Mouse (Mus musculus): ENCODE data around the gene 1700029P11Rik. TPM values are rescaled to one million over a fixed set of nuclear protein-coding genes. Genes with fewer than 3 reads are reported as not detected.

1700029P11Rik gene
- polyA plus RNA-seq (2012; rRNA removed) = 0.08 and 0.15 TPM in 2 replicates

DNA sequence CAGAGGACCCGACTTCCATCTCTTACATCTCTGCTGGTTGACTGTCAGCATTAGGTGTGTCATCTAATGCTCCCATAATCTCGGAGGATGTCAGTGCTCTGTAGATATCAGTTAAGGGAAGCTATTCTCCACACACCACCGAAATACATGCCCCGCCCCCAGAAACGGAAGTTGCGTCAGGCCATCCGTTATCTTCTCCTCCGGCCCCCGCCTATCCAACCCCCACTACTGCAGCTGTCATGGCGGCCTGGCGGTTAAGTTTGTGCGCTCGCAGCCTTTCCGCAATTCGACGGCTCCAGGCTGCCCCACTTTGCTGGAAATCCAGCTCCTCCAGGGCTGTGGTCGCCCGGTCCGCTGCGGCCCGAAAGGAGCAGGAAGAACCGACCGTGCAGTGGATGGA, at the start of gene 1700029P11Rik:
TSS of gene 1700029P11Rik (plus strand) at position 220 of the 400 bp plus-strand sequence.
- Histone ChIP-seq H3K4me3 (ENCODE audit: insufficient read depth, low read depth, low read length) (no peak within 1 kb of the TSS), H3K4me1 (ENCODE audit: control insufficient read depth, insufficient read depth, low read length) (no peaks in the 10 kb centered on the region), H3K36me3 (ENCODE audit: control insufficient read depth, insufficient read depth, low read length) (no peaks in the 10 kb centered on the region), H3K27me3 (replicated peaks; ENCODE audit: control insufficient read depth, insufficient read depth, low read length) (no peaks in the 10 kb centered on the region; the same call in 1 of the 2 replicates), H3K27ac (ENCODE audit: insufficient read depth, low read depth, low read length) (no peak within 1 kb of the TSS)
- TF ChIP-seq CTCF (conservative IDR thresholded peaks at IDR 0.05; ENCODE audit: insufficient read depth, insufficient read length, low read depth, low read length) (no peak), POLR2A (IDR thresholded peaks at IDR 0.05; ENCODE audit: low read depth, low read length) (no peak)
- WGBS = 94% methylated on average over 23 of the region's 23 CpGs
- DNase-seq = no peak

DNA sequence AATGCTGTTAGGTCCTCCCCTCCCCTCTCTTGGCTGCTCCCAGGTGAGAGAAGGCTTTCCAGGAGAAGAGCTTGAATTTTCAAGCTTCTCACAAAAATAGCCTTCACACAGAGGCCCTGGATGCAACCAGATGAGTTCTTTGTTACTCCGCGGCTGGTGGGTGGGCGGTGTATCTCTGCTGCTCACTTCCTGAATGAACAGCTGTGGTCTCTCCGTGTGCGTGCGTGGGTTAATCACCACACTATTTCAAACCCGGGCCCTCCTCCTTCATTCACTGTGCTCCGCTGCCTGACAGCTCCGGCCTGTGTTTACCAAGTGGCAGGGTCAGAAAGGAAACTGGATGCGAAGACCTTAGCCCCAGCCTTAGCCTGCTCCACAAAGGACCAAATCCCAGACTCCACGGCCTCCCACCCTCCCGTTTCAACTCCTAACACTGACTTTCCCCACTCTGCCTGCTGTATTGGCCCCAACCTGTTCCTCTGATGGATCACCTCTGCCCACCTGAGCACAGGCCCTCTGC, 47.3 kb upstream of the 1700029P11Rik start:
- DNase-seq = peak; percentile 32
- TF ChIP-seq CTCF (conservative IDR thresholded peaks at IDR 0.05; ENCODE audit: insufficient read depth, insufficient read length, low read depth, low read length) (no peak), POLR2A (IDR thresholded peaks at IDR 0.05; ENCODE audit: low read depth, low read length) (no peak)
- 41% methylated on average over 12 of the region's 12 CpGs for WGBS
- no peak overlapping the region for H3K4me3 ChIP-seq (ENCODE audit: insufficient read depth, low read depth, low read length)
- no peaks in the 10 kb centered on the region for H3K27me3 ChIP-seq (replicated peaks; ENCODE audit: control insufficient read depth, insufficient read depth, low read length)
- H3K27ac ChIP-seq (ENCODE audit: insufficient read depth, low read depth, low read length) = no peak overlapping the region
- no peaks in the 10 kb centered on the region for H3K36me3 ChIP-seq (ENCODE audit: control insufficient read depth, insufficient read depth, low read length)
- peaks cover 13% of the 10 kb centered on the region; the same call in 1 of the 2 replicates for H3K4me1 ChIP-seq (ENCODE audit: control insufficient read depth, insufficient read depth, low read length)

DNA sequence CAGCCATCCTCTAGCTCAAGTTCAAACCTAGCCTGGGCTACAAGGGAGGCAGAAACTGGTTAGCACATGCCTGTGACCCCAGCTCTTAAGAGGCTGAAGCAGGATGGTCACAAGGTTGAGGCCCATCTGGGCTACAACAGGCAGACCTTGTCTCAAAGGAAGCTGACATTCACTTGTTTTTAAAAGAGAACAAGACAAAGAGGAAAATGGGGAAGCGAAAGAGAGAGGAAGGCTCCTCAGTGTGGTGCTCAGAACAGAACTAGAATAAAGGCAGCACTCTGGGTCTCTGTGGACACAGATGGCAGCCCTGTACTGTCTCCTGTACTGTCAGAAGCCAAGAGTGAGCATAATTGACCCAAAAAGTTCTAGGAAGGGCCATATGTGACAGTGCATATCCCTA, 46.4 kb upstream of the 1700029P11Rik start:
- Histone ChIP-seq H3K4me3 (ENCODE audit: insufficient read depth, low read depth, low read length) (no peak overlapping the region), H3K27me3 (replicated peaks; ENCODE audit: control insufficient read depth, insufficient read depth, low read length) (no peaks in the 10 kb centered on the region), H3K4me1 (ENCODE audit: control insufficient read depth, insufficient read depth, low read length) (peaks cover 6% of the 10 kb centered on the region; the same call in 1 of the 2 replicates), H3K27ac (ENCODE audit: insufficient read depth, low read depth, low read length) (no peak overlapping the region), H3K36me3 (ENCODE audit: control insufficient read depth, insufficient read depth, low read length) (no peaks in the 10 kb centered on the region)
- DNase-seq = no peak
- 90% methylated on average over 1 of the region's 1 CpGs for WGBS
- TF ChIP-seq POLR2A (IDR thresholded peaks at IDR 0.05; ENCODE audit: low read depth, low read length) (no peak), CTCF (conservative IDR thresholded peaks at IDR 0.05; ENCODE audit: insufficient read depth, insufficient read length, low read depth, low read length) (no peak)

DNA sequence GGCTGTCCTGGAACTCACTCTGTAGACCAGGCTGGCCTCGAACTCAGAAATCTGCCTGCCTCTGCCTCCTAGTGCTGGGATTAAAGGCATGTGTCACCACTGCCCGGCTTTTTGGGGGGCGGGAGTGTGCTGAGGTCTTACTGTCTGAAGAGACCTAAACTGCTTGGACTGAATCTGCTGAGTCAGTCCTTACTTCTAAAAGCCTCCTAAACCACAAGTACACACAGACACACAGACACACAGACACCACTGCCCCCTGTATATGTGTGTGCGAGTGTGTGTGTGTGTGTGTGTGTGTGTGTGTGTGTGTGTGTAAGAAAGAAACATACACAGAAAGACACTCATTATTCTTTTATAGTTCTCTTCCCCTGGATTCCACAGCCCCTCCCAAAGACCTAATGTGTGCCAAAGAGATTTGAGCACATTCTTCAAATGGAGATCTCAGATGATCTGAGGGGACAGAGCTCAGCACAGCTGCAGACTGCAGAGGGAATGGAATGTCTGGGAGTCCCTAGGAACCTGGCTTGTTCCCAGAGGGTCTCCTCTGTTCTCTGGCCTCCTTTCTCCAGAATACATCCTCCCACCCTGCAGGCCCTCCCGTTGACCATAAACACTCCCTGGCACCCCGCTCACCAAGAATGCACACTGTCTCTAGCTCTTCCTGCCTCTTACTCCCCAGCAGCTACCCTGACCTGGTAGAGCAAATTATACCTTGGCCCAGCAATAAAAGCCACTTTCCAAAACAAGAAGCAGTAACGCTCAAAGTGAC, 44.3 kb upstream of the 1700029P11Rik start:
- Histone ChIP-seq H3K4me3 (ENCODE audit: insufficient read depth, low read depth, low read length) (peak overlapping the region; percentile 54; the same call in 1 of the 2 replicates), H3K4me1 (ENCODE audit: control insufficient read depth, insufficient read depth, low read length) (peaks cover 5% of the 10 kb centered on the region; the same call in 1 of the 2 replicates), H3K27me3 (replicated peaks; ENCODE audit: control insufficient read depth, insufficient read depth, low read length) (no peaks in the 10 kb centered on the region), H3K36me3 (ENCODE audit: control insufficient read depth, insufficient read depth, low read length) (no peaks in the 10 kb centered on the region), H3K27ac (ENCODE audit: insufficient read depth, low read depth, low read length) (no peak overlapping the region)
- WGBS = 53% methylated on average over 7 of the region's 7 CpGs
- no peak for DNase-seq
- TF ChIP-seq CTCF (conservative IDR thresholded peaks at IDR 0.05; ENCODE audit: insufficient read depth, insufficient read length, low read depth, low read length) = no peak
- no peak for TF ChIP-seq POLR2A (IDR thresholded peaks at IDR 0.05; ENCODE audit: low read depth, low read length)

DNA sequence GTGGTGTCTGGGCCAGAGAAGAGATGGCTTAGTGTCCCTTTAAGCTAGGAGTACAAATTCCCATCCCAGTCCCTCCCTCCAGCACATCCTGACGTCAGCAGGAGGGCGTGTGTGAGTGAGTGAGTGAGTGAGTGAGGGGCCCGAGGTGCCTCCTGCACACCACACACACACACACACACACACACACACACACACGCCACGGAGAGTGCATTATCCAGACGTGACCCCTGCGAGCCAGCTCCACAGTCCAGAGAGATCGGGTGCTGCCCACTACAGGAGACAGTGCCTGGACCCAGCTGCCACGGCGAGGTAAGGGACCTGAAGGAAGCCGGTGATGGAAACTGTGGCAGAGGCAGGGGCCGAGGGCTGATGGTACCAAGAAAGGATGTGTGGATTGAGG, 43.7 kb upstream of the 1700029P11Rik start, which contains the start of gene Csdc2:
TSS of gene Csdc2 (plus strand) at position 81 of the 400 bp plus-strand sequence.
- TF ChIP-seq POLR2A (IDR thresholded peaks at IDR 0.05; ENCODE audit: low read depth, low read length) (no peak), CTCF (conservative IDR thresholded peaks at IDR 0.05; ENCODE audit: insufficient read depth, insufficient read length, low read depth, low read length) (no peak; the same call in 1 of the 2 replicates)
- no peaks in the 10 kb centered on the region for H3K27me3 ChIP-seq (replicated peaks; ENCODE audit: control insufficient read depth, insufficient read depth, low read length)
- DNase-seq = peak; percentile 65
- no peak within 1 kb of the TSS for H3K27ac ChIP-seq (ENCODE audit: insufficient read depth, low read depth, low read length)
- peak within 1 kb of the TSS; percentile 54 for H3K4me3 ChIP-seq (ENCODE audit: insufficient read depth, low read depth, low read length)
- no peaks in the 10 kb centered on the region for H3K36me3 ChIP-seq (ENCODE audit: control insufficient read depth, insufficient read depth, low read length)
- peaks cover 5% of the 10 kb centered on the region; the same call in 1 of the 2 replicates for H3K4me1 ChIP-seq (ENCODE audit: control insufficient read depth, insufficient read depth, low read length)
- WGBS = 6% methylated on average over 12 of the region's 12 CpGs

DNA sequence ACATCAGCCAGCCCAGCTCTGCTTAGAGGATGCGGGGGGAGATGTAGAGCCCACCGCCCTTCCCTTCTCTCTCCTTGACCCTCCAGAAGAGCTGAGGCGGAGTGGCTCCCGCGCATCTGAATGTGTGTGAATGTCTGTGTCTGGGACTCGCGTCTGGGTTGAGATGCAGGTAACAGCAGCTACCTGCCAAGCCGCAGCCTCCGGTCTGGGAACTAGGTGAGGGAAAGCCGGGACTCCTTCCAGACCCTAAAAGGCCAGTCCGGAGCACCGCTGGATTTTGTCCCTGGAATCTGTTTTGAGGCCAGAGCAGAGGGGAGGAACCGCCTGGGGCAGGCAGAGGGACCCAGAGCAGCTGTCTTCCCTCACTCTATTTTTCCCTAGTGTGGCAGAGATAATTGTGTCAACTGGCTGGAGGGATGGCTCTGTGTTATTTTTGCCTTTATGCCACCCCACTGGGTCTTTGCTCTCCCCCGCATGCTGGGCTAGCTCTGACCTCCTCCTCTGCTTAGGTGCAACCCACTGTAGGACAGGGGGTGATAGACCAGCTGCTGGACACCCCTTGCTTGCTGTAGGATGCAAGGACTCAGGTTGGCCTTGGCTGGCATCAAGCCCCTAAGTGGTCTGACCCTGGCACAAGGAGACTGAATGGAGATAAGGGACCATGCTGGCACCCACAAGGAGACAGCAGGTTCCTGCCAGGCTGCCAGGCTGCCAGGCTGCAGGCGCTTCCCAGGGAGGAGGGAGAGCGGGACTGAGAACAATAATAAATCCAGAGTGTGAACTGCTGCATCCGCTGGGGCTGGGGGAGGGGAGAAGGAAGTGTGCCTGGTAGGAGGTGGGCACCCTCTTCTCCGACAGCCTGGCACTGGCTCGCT, 43.0 kb upstream of the 1700029P11Rik start:
- Histone ChIP-seq H3K36me3 (ENCODE audit: control insufficient read depth, insufficient read depth, low read length) (no peaks in the 10 kb centered on the region), H3K27ac (ENCODE audit: insufficient read depth, low read depth, low read length) (no peak overlapping the region), H3K27me3 (replicated peaks; ENCODE audit: control insufficient read depth, insufficient read depth, low read length) (no peaks in the 10 kb centered on the region), H3K4me1 (ENCODE audit: control insufficient read depth, insufficient read depth, low read length) (peaks cover 5% of the 10 kb centered on the region; the same call in 1 of the 2 replicates), H3K4me3 (ENCODE audit: insufficient read depth, low read depth, low read length) (peak overlapping the region; percentile 54)
- WGBS = 18% methylated on average over 19 of the region's 19 CpGs
- no peak for DNase-seq
- TF ChIP-seq POLR2A (IDR thresholded peaks at IDR 0.05; ENCODE audit: low read depth, low read length) (no peak), CTCF (conservative IDR thresholded peaks at IDR 0.05; ENCODE audit: insufficient read depth, insufficient read length, low read depth, low read length) (no peak)
